Mouse (Mus musculus): Measurements from ENCODE around the gene Ildr2. TPM values are rescaled to one million over a fixed set of nuclear protein-coding genes. Genes with fewer than 3 reads are reported as not detected.

The Ildr2 gene
- polyA plus RNA-seq, 1 experiment from 2014 or later = not detected

Other genes starting within 250 kb of the Ildr2 start
- gene Dusp27, start 126.2 kb upstream of the Ildr2 start, polyA plus RNA-seq (2018) = 0.03 to 0.05 TPM in 2 of 3 replicates, not detected in the other
- gene Gpa33, start 123.9 kb upstream of the Ildr2 start, polyA plus RNA-seq (2018) = not detected in 3 replicates
- not detected in 3 replicates for gene Mael, start 15.4 kb upstream of the Ildr2 start, polyA plus RNA-seq (2018)
- gene Tada1, start 125.0 kb downstream of the Ildr2 start, polyA plus RNA-seq (2018) = 10.3 to 22.0 TPM (median 18.7 TPM) in 3 replicates
- gene Pogk, start 155.7 kb downstream of the Ildr2 start, polyA plus RNA-seq (2018) = 8.7 to 14.4 TPM (median 9.8 TPM) in 3 replicates
- gene Gm4846, start 243.4 kb downstream of the Ildr2 start, polyA plus RNA-seq (2018) = not detected in 3 replicates